Mouse (Mus musculus) liver, embryonic 14.5 days (tissue): ENCODE measurements at regions not wholly inside any gene's neighbourhood (a gene's known extent, or its start where the extent isn't known, plus 50 kb on each side); places are given as distances from the start of the nearest gene placed in this dataset.

Experiments
- CTCF ChIP-seq: IDR thresholded peaks from 2 replicates; pipeline ENCODE4 v1.5.1; 2016; ENCODE audit warnings: antibody characterized with exemption, low read depth, control low read depth
- EP300 ChIP-seq: IDR thresholded peaks from 2 replicates; pipeline ENCODE4 v1.6.1; 2016; ENCODE audit warnings: antibody characterized with exemption, low read depth

DNA sequence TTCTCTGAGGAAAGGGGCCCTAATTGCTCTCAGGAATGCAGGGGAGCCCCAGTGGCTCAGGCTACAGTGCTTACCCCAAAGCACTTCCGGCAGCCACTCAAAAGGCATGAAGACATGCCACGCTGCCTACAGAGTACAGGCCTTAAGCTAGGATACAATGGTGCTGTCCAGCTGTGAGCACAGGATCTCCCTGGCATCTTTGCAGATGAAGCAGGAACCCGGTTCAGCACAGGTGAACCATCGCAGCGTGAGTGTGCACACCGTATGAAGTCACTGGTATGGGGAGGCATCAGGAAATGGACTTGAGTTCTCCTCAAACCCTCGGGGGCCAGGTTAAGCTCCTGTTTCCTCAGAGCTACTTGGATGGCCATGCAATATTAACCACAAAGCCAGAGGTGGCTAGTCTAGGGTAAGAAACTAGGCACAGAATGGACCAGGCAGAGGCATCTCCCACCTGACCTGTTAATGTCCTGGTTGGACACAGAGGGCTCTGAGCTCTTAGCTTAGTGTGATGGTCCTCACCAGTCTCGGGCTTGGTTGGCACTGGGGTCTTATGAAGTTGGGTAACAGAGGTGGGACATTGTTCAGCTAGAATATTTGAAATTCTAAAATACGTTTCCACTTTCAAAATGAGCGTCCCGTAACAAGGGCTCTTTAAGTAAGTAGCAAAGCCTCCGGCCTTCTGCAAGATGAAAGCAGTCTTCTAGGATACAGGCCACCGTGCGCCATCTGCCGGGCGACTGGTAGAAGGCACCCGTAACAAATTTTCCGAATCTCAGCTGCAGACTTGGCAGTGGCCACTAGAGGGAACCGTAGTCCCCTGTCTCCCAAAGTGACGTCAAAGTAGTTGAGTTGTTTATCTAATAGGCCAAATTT lies 77.7 kb upstream of the Gm14444 start:
- TF ChIP-seq CTCF: peak; percentile 96
- no peak for TF ChIP-seq EP300
